Mouse (Mus musculus): ENCODE results near the gene B3galt4. TPM values are rescaled to one million over a fixed set of nuclear protein-coding genes. Genes with fewer than 3 reads are reported as not detected.

The B3galt4 gene
- total and polyA plus RNA-seq, 2 experiments from 2014 or later, result 10.7 to 12.3 TPM

DNA sequence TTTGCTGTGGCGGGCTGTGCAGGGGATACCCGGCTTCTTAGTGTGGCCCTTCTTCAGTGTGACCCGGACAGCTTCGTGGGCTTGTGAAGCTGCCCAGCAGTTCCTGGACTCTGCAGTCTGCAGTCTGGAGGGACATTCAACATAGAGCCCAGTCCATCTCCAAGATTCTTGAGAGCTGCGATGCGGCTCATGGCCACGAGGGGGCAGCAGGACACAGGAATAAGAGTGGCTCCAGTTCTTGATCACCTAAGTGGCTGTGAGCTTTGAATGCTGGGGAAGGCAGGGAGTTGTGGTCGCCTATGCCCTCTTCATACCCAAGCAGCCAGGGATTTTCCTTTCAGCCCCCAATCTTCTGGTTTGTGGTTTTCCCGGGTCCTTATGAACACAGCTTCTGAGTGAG, 17.2 kb upstream of the B3galt4 start:
- 4% methylated on average over 9 of the region's 9 CpGs for WGBS

DNA sequence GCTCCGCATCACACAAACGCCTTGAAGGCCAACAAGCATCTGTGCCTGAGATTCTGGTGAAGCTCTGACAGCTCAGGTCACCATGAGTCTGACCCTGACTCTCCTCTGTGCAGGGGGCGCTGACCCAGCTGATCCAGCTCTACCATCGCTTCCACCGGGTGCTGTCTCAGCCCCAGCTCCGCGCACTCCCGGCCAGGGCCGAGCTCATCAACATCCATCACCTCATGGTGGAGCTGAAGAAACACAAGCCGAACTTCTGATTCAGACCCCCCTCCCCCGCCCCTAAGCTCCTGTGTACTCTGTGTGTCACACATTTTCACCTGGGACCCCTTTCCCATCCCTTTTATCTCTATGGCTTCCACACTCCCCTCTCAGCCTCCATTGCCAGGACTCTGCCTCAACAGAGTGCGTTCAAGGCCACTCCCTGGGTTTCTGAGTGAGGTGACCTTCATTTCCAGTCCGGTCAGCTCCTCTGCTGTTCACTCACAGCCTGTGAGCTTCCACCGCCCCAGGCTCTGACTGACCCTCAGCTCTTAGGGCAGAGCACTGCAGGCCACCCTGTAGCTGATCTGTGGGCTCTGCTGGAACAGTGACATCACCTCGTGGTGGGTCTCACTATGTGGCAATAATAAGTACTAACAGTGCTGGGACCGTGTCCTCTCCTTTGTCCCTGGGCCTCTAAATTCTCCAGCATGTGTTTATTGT, 14.7 kb upstream of the B3galt4 start:
- Histone ChIP-seq H3K27me3 (ENCODE audit: insufficient read depth, low read length) (no peaks in the 10 kb centered on the region), H3K36me3 (ENCODE audit: insufficient read depth, low read length) (peaks cover 39% of the 10 kb centered on the region)
- DNase-seq (ENCODE audit: low spot score), result no peak

More for the DNA sequence above, 17.2 kb upstream of the B3galt4 start:
- Histone ChIP-seq H3K27ac (no peak overlapping the region), H3K36me3 (ENCODE audit: insufficient read depth, low read length) (peaks cover 20% of the 10 kb centered on the region; the same call in 1 of the 2 replicates), H3K9me3 (ENCODE audit: low read length) (no peaks in the 10 kb centered on the region), H3K4me3 (ENCODE audit: low read length) (no peak overlapping the region), H3K27me3 (ENCODE audit: insufficient read depth, low read length) (no peaks in the 10 kb centered on the region), H3K4me2 (ENCODE audit: low read depth, low read length) (no peak overlapping the region), H3K4me1 (ENCODE audit: insufficient read depth, low read length) (no peaks in the 10 kb centered on the region), H3K9ac (replicated peaks; ENCODE audit: low read length) (no peak overlapping the region)
- ATAC-seq, result peak; percentile 85
- peak; percentile 95 for TF ChIP-seq CTCF (IDR thresholded peaks at IDR 0.05; ENCODE audit: low read depth)
- peak; percentile 89 for DNase-seq (ENCODE audit: low spot score)

DNA sequence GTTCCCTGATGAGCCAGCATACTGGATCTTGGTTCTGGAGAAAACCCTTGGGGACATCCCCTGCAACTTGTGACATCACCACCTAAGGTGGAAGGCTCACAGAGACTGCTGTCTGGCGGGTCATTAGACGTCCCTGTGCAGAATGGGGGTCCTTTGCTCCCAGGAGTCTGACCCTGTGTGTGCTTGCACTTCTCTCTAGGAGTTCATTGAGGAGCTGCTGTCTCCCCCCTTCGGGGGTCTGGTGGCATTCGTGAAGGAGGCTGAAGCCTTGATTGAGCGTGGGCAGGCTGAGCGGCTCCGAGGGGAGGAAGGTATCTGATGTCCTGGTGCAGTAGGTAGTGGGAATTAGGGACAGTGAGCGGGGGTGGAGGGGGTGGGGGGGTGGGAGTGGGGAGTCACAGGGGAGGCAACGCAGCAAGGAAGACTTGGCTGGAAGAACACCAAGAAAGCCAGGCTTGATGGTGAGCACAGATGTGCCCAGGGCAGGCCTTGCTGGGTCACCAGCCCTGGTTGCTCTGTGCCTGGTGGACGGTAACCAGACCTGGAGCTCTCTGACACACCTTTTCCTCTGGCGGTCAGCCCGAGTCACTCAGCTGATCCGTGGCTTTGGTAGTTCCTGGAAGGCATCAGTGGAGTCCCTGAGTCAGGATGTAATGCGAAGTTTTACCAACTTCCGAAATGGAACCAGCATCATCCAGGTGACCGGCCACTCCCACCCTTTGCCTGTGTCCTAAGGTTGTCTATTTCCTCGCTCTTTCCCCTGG, 14.0 kb upstream of the B3galt4 start:
- DNase-seq (ENCODE audit: low spot score) (no peak), ATAC-seq (no peak)
- no peak overlapping the region for H3K4me3 ChIP-seq (ENCODE audit: low read length)
- WGBS, result 92% methylated on average over 17 of the region's 17 CpGs
- H3K4me1 ChIP-seq (ENCODE audit: insufficient read depth, low read length), result no peaks in the 10 kb centered on the region
- H3K4me2 ChIP-seq (ENCODE audit: low read depth, low read length), result no peak overlapping the region
- H3K9me3 ChIP-seq (ENCODE audit: low read length), result no peaks in the 10 kb centered on the region
- TF ChIP-seq CTCF (IDR thresholded peaks at IDR 0.05; ENCODE audit: low read depth), result no peak
- peaks cover 40% of the 10 kb centered on the region for H3K36me3 ChIP-seq (ENCODE audit: insufficient read depth, low read length)
- no peaks in the 10 kb centered on the region for H3K27me3 ChIP-seq (ENCODE audit: insufficient read depth, low read length)
- no peak overlapping the region for H3K27ac ChIP-seq
- H3K9ac ChIP-seq (replicated peaks; ENCODE audit: low read length), result no peak overlapping the region

More for the DNA sequence above, 14.7 kb upstream of the B3galt4 start:
- no peak overlapping the region for H3K9ac ChIP-seq (replicated peaks; ENCODE audit: low read length)
- H3K9me3 ChIP-seq (ENCODE audit: low read length), result no peaks in the 10 kb centered on the region
- no peak overlapping the region for H3K27ac ChIP-seq
- H3K4me2 ChIP-seq (ENCODE audit: low read depth, low read length), result no peak overlapping the region
- no peaks in the 10 kb centered on the region for H3K4me1 ChIP-seq (ENCODE audit: insufficient read depth, low read length)
- H3K4me3 ChIP-seq (ENCODE audit: low read length), result no peak overlapping the region
- ATAC-seq, result no peak
- TF ChIP-seq CTCF (IDR thresholded peaks at IDR 0.05; ENCODE audit: low read depth), result no peak
- WGBS, result 91% methylated on average over 16 of the region's 16 CpGs

DNA sequence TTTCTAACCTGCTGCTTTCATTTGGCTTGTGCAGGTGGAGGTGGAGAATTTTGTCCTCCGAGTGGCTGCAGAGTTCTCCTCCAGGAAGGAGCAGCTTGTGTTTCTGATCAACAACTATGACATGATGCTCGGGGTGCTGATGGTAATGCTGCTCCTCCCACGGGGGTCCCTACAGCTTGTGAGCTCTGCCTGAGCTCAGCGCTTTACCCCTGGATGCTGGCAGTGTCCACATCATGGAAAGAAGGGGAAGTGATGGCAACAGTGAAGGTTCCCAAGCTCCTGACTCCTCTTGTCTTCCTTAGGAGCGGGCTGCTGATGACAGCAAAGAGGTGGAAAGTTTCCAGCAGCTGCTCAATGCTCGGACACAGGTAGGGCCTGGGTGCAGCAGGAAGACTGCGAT, 11.6 kb upstream of the B3galt4 start:
- WGBS, result 94% methylated on average over 7 of the region's 7 CpGs
- Histone ChIP-seq H3K27me3 (ENCODE audit: insufficient read depth, low read length) (no peaks in the 10 kb centered on the region), H3K36me3 (ENCODE audit: insufficient read depth, low read length) (peaks cover 61% of the 10 kb centered on the region)

DNA sequence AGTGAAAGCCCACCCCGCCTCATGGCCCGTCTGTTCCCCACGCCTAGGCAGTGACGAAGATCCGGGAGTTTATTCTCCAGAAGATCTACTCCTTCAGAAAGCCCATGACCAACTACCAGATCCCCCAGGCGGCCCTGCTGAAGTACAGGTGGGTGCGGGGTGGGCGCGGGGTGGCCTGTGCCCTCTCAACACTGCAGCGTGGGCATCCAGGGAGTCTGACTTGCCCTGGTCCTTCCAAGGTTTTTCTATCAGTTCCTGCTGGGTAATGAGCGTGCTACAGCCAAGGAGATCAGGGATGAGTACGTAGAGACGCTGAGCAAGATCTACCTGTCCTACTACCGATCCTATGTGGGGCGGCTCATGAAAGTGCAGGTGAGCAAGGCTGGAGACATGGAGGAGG, 8.7 kb upstream of the B3galt4 start:
- Histone ChIP-seq H3K27ac (no peak overlapping the region), H3K9ac (replicated peaks; ENCODE audit: low read length) (no peak overlapping the region), H3K4me2 (ENCODE audit: low read depth, low read length) (no peak overlapping the region), H3K4me3 (ENCODE audit: low read length) (no peak overlapping the region), H3K4me1 (ENCODE audit: insufficient read depth, low read length) (peaks cover 5% of the 10 kb centered on the region), H3K9me3 (ENCODE audit: low read length) (no peaks in the 10 kb centered on the region), H3K27me3 (ENCODE audit: insufficient read depth, low read length) (no peaks in the 10 kb centered on the region), H3K36me3 (ENCODE audit: insufficient read depth, low read length) (peaks cover 44% of the 10 kb centered on the region)
- ATAC-seq (no peak), DNase-seq (ENCODE audit: low spot score) (no peak)
- no peak for TF ChIP-seq CTCF (IDR thresholded peaks at IDR 0.05; ENCODE audit: low read depth)
- WGBS, result 93% methylated on average over 15 of the region's 15 CpGs

More for the DNA sequence above, 11.6 kb upstream of the B3galt4 start:
- TF ChIP-seq CTCF (IDR thresholded peaks at IDR 0.05; ENCODE audit: low read depth), result no peak
- no peak overlapping the region for H3K4me3 ChIP-seq (ENCODE audit: low read length)
- H3K4me1 ChIP-seq (ENCODE audit: insufficient read depth, low read length), result no peaks in the 10 kb centered on the region
- H3K9ac ChIP-seq (replicated peaks; ENCODE audit: low read length), result no peak overlapping the region
- no peak for ATAC-seq
- no peaks in the 10 kb centered on the region for H3K9me3 ChIP-seq (ENCODE audit: low read length)
- H3K27ac ChIP-seq, result no peak overlapping the region
- no peak overlapping the region for H3K4me2 ChIP-seq (ENCODE audit: low read depth, low read length)
- no peak for DNase-seq (ENCODE audit: low spot score)

DNA sequence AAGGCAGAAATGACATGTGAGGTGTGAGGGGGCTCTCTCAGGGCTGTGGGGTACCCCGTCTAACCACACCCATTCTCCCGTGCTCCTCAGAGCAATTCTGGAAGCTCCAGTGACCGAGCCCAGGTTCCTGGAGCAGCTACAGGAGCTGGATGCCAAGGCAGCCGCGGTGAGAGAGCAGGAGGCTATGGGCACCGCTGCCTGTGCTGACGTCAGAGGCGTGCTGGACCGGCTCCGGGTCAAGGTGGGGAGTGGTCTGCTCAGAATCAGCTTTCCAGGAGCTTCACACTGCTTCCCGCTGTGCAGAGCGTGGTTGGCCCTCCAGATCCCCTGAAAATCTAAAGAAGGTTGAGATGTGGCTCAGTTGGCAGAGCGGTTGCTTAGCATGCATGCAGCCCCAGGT, 7.8 kb upstream of the B3galt4 start:
- H3K9ac ChIP-seq (replicated peaks; ENCODE audit: low read length), result no peak overlapping the region
- H3K36me3 ChIP-seq (ENCODE audit: insufficient read depth, low read length), result peaks cover 43% of the 10 kb centered on the region
- peaks cover 9% of the 10 kb centered on the region for H3K4me1 ChIP-seq (ENCODE audit: insufficient read depth, low read length)
- ATAC-seq, result no peak
- no peak overlapping the region for H3K4me3 ChIP-seq (ENCODE audit: low read length)
- no peak overlapping the region for H3K4me2 ChIP-seq (ENCODE audit: low read depth, low read length)
- no peak for DNase-seq (ENCODE audit: low spot score)
- H3K27ac ChIP-seq, result no peak overlapping the region
- TF ChIP-seq CTCF (IDR thresholded peaks at IDR 0.05; ENCODE audit: low read depth), result no peak
- no peaks in the 10 kb centered on the region for H3K27me3 ChIP-seq (ENCODE audit: insufficient read depth, low read length)
- no peaks in the 10 kb centered on the region for H3K9me3 ChIP-seq (ENCODE audit: low read length)
- WGBS, result 96% methylated on average over 13 of the region's 13 CpGs

DNA sequence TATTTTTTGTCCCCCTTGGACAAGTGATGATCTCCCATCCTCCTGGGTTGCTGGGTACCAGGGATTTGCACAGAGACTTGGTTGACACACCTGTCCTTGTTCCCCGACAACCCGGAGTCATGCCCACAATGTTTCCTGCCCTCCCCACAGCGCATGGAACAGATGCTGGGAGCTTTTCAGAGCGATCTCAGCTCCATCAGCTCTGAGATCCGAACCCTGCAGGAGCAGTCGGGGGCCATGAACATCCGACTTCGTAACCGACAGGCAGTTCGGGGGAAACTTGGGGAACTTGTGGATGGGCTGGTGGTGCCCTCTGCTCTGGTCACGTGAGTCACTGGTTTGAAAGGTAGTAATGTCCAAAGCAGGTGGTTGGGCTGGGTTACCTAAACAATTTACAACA, 7.2 kb upstream of the B3galt4 start:
- Histone ChIP-seq H3K27ac (no peak overlapping the region), H3K4me2 (ENCODE audit: low read depth, low read length) (no peak overlapping the region), H3K36me3 (ENCODE audit: insufficient read depth, low read length) (peaks cover 42% of the 10 kb centered on the region), H3K9me3 (ENCODE audit: low read length) (no peaks in the 10 kb centered on the region), H3K27me3 (ENCODE audit: insufficient read depth, low read length) (no peaks in the 10 kb centered on the region), H3K4me1 (ENCODE audit: insufficient read depth, low read length) (peaks cover 11% of the 10 kb centered on the region), H3K4me3 (ENCODE audit: low read length) (no peak overlapping the region), H3K9ac (replicated peaks; ENCODE audit: low read length) (no peak overlapping the region)
- DNase-seq (ENCODE audit: low spot score), result no peak
- no peak for ATAC-seq
- WGBS, result 94% methylated on average over 11 of the region's 11 CpGs
- no peak for TF ChIP-seq CTCF (IDR thresholded peaks at IDR 0.05; ENCODE audit: low read depth)
